Mouse (Mus musculus): ENCODE measurements around the gene Camkmt.

The Camkmt gene

DNA sequence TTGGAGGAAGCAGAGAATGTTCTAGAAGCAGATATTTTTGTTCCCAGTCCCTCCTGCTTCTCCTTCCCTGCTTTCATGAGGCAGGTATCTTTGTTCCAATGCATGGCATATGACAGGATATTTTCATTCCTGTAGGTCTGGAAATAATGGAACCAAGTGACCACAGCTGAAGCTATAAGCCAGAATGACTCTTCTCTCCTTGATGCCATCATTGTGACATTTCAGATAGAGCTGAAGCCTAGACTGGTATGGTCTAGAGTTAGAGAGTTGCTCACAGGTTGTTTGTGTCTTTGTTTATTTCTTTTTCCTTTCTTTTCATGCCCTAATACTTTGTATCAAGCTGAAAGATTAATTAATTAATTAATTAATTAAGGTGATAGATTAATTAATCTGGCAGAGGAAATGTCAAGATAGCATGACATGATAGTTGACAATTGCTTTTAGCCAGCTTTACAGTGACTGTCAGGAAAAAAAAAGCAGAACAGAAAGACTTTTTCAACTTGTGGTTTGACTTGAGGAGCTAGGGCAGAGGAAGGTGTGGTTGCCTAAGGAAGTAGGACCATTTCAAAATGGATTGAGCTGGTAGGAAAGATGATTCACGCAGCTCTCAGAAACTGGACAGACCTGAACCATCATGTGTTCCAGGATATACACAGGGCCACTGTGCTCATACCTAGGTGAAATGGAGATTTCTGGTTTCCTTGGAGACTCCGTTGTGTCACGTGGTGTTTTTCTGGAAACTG, 404.8 kb downstream of the Camkmt start:
- DNase-seq (ENCODE audit: low spot score), result no peak

DNA sequence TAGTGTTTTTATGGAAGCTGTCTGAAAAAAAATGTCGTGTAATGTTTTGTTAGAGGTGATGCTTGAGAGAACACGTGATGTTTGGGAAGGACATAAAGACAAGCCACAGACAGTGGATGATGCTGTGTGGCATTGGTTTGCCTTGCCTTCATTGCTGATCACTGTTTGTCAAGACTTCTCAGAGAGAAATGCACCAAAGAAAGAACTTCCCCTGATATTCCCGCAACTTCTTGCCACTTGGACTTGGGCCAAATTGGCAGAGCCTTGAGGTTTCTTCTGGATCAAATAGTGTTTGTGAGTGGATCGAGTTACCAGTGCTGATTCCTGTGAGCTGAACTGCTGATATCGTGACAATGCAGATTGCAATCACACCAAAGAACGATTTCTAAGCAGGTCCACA, 405.5 kb downstream of the Camkmt start:
- DNase-seq (ENCODE audit: low spot score), result no peak

DNA sequence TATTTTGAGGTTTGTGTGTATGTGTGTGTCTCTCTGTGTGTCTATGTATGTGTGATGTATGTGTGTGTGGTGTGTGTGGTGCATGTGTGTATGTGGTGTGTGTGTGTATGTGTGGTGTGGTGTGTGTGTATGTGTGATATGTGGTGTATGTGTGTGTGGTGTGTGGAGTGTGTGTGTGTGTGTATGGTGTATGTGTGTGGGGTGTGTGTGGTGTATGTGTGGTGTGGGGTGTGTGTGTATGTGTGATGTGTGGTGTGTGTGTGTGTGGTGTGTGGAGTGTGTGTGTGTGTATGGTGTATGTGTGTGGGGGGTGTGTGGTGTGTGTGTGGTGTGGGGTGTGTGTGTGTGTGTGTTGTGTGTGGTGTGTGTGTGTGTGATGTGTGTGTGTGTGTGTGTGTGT, 414.5 kb downstream of the Camkmt start:
- DNase-seq (ENCODE audit: low spot score), result no peak

DNA sequence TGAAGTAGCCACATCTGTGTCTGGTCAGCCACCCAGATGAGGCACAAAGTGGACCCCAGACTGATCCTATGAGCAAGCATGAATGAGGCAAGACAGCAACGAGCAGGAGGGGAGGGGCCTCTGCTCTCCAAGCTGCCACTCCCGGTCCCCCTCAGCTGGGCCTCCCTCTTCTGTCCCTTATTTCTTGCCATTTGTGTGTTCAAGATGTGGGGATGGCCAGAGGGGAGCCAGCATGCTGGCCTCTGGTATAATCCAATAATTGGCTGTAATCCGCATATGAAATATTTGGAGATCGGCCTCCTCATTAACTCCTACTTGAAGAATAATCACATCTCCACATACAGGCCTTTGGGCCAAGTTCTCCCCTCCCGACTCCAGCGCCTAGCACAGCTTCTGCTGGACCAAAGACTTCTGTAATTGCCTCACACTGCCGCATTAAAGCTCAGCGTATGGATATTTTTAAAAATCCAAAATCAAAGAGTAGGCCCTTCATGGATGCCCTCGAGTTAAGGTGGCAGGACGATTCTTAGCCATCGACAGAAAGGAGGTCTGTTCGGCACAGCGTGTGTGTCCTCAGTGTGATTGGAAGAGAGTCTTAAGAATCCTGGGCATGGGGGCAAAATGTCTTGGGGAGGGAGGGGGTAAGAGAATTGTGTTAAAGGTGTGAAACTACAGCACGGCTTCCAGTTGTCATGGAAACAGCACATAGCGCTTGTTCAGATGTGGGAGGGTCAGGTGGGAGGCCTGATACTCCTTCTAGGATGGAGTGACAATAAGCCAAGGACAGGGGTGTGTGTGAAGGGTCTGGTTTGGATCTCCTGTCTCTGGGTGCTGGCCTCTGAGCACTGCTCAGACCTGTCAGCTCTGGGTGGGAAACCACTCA, 416.1 kb downstream of the Camkmt start:
- no peak for DNase-seq (ENCODE audit: low spot score)

DNA sequence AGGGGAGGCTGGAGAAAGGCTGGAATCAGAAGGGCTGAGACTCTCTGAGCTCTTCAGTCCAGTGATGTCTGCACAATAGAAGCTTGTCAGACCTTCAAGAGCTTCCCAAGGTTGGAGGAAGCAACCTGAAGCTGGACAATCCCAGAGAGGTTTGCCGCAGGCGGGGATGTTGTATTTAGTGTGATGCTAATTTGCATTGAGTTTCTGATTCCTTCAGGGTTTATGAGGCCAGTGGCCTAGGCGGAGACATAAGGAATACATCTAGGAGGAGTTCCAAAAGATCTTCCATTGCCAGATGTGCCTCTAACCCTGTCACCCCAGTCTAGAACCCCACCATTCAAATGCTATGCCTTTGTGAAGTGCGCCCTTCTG, 416.7 kb downstream of the Camkmt start:
- DNase-seq (ENCODE audit: low spot score), result no peak

Measured in ovary, adult 18-20 months (tissue).